Mouse (Mus musculus) spleen, adult 18-20 months (tissue): ENCODE data around the gene Dpp6.
A peak's percentile ranks its signal among the peaks of the same experiment; 100 is the strongest.

Experiments used
- DNase-seq, 2 experiments: peaks; one replicate each; pipeline ENCODE4 v3.0.0; 2022; ENCODE audit warnings: mixed read lengths in 2 of 2

Gene Dpp6

DNA sequence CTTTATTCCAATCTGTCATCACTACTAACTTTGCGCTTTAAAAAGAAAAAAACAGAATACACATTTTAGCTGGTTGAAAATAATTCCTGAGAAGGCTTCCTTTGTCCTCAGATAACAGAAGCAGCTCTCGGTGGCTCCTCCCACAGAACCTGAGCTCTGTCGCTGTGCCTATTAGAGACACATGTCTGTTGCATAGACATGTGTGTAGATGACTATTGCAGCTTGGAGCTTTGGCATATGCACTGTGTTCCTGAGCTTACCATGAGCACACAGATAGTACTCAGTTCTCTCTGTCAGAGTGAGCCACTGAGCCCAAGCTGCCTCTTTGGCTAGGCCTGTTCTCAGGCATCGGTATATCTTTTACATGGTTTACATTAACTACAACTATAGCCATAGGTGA is 732.3 kb downstream of the Dpp6 start:
- no peak for DNase-seq

DNA sequence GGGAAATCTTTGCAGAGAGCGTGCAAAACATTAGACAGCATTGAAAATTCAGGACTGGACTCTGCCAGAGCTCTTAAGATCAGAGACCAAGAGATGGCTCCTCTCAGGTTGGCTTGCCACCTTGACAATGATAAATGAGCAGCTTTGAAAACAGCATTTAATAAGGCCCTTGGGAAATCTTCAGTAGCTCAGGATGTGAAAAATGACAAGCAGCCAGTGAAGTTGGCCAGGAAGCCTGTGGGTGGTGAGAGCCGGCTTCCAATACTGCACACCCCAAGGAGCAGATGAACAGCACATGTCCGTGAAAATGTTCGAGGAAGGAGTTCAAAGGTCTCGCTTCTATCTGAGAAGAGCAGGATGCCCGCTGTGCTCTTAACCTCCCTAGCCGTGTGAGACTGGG is 748.7 kb downstream of the Dpp6 start:
- DNase-seq: no peak

DNA sequence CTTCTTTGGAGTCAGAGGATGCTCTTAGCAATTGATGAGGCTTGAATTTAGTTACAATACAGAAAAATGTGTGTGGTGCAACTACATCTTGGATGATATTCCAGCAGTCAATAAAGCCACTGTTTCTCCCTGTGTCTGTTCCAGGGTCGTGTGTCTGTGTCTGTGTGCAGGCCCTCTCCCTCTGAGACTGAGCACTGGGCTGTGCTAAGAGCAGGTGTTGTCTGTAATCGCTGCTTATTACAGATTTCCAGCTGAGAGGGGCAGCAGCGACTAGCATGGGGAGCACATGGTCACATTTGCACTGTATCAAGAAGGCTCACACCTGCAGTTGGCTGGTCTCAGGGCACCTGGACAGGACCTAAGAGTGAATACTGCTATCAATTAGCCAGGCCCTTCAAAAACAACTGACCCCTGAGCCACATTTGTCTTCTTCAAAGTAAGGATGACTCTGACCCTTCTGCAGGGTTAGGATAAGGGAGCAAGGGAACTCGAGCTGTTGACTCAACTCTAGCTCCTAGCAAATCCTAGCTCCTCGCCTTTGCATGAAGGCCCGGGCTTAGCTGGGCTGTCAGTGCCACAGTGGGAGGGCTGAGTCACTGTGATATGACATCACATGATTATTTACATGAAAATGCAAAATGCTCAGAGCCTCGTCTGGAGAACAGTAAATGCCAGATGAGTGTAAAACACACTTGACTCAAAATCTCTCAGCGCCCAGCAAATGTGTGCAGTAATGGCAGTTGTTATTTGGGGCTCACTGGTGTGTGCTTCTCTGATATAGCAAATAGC is 771.2 kb downstream of the Dpp6 start:
- DNase-seq: no peak

DNA sequence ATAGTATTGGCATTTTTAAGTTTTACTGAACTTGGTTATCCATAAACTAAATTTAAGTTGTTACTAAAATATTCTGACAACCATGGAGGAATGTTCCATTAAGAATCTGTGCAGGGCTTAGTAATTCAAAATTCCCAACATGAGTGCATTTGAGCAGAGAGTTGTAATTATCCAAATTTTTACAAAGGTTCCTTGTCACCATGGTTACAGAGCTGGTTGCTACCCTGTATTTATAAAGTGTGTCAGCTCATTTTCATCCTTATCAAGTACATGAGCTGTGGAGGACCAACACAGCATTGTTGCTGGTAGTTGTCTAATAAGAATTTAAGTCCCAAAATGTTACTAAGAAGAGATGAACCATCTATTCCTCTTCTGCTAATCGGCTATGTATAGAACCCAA is 787.1 kb downstream of the Dpp6 start:
- no peak for DNase-seq

DNA sequence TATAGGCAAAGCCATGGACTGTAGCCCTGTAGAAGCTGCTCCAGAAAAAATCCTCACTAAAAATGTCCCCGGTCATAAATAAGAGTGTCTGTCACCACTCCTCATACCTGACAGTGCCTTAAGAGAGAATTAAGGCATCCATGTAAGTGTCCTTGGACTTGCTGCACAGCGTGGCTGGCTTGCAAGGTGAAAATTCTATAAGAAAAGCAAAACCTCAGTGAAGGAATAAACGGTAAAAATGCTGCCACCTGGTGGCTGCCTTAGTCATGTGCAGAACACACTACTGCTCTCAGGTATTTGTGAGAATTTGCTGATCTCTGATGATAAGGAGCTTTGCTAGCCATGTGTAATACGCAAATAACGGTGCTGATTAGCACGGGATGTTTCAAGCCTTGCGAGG is 798.8 kb downstream of the Dpp6 start:
- DNase-seq: peak in 1 of 2 experiments; percentile 11

DNA sequence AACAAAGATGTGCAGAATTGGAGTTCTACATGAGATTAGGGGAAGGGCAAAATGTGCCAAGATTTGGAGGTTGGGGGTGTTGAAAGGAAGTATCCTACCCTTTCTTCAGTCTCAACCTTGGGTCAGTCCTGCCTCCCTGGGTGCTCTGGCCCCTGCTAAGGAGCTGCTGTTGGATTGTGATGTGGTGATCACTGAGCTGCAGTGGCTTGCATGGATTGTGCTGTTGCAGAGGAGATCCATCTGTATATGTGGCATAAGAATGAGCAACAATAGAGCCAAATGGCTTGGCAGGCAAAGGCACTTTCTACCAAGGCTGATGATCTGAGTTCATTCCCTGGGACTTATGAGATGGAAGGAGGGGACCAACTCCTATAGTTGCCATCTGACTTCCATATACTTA is 804.8 kb downstream of the Dpp6 start:
- no peak for DNase-seq

DNA sequence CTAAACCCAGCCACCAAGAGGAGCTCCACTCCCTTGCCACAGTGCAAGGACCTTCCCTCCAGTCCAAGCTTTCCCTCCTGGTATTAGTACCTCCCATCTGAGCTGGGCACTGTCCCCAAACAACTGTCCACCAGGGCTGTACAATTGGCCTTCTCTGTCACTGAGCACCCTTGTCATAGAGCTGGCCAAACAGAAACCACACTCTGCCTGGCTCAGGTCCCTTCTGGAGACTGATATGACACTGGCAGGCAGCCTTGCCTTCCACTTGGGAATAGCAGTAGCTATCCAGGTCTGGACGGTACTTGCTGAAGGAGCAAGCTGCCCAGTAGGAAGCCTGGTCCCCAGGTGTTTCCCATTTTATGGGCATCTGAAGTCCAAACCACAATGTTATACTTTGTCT is 806.9 kb downstream of the Dpp6 start:
- no peak for DNase-seq

DNA sequence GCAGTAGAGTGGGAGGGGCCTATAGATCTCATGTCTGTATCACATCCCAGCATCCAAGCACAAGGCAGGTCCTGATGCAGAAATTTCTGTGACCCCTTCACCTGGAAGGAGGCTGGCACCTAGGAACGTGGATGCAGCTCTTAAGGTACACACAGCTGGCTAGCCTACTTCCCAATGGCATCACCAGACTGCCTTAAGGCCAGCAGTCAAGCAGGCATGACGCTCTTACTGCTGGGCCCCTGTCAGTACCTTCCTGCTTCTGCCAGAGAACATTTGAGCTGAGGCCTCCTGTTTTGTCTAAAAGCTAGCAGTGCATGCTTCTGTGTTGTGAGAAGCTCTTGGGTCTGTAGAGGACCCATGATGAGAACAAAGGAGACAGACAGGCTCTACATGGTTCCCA is 815.1 kb downstream of the Dpp6 start:
- no peak for DNase-seq

DNA sequence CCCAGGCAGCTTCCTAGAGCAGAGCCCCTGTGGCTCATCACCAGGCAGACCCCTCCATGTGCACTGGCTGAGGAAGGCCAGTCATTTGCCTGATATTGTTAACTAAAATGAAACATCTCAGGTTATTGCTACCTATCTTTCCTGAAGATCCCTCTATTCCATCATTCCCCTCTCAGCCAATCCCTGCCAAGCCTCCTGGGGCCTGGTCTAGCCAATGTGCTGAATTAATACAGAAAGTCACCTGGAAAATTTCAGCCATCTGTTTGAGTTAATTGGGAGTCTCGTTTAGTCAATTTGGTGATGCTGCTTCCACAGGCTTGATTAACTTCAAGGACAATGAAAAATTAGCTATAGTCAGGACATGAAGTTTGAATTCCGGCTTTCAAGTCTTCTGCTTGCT is 818.9 kb downstream of the Dpp6 start:
- DNase-seq: no peak

DNA sequence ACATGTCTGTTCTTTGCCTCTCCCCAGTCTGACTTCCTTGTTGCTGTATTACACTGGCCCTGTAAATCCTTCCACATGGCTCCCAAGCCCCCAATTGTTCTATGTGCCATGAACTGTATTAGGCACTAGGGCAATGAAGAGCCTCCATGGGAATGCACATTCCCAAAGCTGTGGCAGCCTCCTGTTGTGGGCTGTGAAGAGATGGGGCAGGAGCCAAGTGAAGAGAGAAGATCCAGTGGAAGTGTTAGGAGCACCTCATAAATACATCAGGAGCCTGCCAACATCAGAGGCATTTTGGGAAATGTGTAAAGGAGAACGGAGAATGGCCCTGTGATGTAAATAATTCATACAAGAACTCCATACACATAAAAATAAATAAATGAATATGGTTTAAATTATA is 824.9 kb downstream of the Dpp6 start:
- DNase-seq: no peak

DNA sequence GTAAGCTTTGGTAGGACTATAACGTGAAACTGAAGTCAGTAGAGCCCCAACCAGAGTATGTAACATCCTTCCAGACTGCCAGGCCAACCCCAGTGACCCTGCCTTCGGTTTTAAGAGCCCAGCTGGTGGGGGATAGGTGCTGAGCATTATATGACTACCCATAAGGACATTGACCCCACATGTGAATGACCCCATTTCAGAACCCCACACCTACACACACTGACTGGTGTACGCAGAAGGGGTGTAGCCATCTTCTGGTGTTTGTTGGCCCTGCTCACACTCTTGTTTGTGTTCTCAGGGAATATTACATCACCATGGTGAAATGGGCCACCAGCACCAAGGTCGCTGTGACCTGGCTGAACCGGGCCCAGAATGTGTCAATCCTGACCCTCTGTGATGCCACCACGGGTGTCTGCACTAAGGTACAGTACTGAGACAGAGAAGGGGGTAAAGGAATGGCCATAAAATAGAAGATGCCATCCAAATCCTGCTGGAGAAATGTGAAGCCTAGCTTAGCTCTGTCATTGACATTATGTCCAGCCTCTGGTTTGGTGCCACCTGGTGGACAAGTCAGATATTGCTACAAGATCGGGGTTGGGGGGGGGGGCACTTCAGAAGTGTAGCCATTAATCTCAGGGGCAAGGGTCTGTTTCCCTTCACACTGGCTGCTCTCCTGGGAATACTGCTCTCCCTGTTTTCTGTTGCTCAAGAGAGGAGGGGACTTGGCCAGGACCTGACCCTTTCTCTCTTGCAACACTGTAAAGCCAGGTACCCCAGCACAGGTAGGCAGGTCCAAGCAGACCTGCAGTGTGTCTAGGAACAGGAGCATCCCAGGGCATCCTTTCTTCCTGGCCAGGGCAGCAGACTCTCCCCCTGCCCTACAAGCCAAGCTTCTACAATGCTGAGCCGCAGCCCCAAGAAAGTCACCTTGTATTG is 835.1 kb downstream of the Dpp6 start:
- peak in 1 of 2 experiments; percentile 9 for DNase-seq

DNA sequence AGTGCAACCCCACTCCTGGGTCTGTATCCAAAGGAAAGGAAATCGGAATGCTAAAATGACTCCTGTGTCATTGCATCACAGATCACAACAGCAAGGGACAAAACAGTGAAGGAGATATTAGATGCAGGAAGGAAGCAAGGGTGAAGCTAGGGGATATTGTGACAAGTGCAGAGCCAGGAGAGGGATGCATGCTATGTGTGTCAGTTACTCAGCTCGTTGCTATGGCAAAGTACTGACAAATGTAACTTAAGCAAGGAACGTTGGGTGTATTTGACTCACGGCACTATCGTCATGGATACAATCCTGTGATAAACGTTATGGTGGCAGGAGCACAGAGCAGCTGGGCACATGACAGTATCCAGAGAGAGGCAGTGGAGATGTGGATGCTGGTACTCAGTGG is 839.1 kb downstream of the Dpp6 start:
- DNase-seq: no peak

DNA sequence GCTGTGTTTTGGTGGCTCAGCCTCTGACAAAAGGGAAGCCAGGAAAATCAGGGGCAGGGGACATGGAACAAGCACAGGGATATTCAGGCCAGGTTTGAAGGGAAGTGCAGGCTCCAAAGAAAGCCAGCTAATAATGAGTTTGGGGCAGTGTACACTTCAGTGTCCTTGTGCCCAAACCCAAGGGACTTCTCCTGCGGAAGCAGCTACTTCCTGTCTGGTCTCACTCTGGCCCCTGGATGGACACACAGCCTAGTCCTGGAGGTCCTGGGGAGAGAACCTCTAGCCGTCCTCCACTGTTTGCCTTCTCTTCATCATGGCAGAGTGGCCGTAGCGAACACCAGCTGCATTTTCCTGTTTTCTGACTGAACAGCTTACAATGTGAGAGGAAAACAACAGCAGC is 840.7 kb downstream of the Dpp6 start:
- no peak for DNase-seq

DNA sequence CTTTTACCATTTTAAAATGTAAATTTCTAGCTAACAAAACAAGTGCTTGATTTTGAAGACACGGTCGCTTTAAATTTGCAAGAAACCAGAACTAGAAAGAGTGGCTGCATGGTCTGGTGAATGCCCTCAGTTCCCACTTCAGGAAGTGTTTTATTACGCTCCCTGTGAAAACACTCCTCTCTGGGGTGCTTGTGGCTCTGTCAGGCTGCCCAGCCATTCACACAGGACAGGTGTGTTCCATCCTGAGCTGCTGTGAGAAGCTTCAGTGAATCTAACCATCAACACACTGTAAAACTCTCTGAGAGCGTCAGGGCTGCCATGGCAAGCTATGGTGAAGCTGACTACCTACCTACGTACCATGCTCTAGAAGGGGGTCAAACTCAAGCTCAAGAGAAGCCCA is 841.2 kb downstream of the Dpp6 start:
- no peak for DNase-seq

DNA sequence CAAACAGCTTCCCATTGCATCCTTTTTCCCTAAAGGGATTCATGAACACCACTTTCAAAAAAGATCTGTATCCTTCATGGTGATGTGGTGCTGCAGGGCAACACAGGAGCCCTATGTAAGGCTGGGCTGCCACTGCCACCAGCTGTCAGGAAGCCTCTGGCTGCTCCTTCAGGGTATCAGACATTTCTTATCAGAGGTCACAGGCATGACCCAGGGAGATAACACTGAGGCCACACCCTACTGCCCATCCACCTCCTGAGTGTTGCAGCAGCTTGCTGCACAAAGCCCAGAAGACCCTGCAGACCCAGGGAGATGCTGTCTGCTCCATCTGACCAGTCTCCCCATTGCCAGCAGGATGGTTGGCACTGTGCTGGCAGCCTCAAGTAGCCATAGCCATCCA is 841.6 kb downstream of the Dpp6 start:
- DNase-seq: no peak

DNA sequence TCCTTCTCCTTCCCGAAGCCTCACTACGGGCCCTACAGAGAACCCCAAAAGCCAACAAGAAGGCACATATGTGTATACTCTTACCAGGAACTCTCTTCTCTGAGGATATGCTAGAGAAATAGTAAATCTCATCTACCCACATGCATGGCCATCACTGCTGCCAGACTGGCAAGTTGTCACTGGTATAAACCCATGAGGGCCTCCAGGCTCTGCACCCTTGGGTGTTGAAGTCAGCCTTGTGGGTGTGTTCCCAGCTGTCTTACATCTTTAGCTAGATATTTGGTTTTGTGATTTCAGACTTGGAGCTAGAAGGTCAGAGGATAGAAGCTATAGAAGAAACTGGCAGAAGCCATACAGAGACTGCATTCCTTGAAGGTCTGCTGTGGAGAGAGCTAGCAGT is 842.0 kb downstream of the Dpp6 start:
- DNase-seq: no peak

DNA sequence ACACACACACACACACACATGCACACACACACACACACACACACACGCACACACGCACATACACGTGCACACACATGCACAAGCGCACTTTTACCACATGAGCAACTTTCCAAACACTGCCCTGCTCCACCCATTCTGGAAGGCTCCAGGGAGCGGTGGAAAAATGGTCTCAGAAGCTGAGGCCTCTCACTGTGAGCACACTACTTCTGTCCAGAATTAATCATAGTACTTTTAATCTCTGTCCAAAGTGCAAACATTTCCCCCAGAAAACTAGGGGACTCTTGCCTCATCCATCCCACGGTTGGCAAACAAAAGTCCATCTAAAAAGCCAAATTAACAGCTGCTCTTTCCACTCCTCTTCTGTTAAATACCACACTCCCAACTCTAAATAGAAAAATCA is 842.8 kb downstream of the Dpp6 start:
- no peak for DNase-seq

DNA sequence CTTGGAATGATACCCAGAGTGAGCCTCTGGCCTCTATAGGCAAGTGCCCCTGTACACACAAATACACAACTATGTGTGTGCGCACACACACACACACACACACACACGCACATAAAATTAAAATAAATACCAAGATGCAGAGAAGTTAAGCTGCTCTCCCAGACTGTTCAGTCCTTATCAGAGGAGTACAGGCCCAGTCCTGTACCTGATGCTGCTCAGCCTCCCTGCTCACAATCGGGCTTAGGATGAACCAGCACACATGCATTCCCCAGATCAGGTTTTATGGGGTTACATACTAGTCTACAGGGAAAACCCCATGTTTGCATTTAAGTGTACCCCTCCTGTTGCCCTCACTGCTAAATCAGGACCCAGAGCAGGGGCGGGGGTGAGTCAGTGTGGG is 847.1 kb downstream of the Dpp6 start:
- DNase-seq: no peak

DNA sequence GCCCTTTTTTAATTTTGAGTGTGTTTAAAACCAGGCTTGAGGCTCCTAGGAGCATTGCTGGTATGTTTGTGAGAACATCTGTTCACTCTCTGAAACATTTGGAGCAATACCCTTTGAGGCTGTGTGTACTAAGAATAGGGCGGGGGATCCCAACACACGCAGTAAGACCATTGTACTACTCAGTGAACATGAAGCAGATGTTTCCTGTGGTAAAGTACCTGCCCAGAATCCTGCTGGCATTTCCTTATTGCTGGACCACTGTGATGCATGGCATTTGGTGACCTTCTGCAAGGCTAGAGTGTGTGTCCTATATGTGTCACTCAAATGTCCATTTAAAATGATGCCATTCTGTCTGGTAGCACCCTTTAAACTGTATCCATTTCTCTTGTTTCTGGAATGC is 854.5 kb downstream of the Dpp6 start:
- DNase-seq: no peak

DNA sequence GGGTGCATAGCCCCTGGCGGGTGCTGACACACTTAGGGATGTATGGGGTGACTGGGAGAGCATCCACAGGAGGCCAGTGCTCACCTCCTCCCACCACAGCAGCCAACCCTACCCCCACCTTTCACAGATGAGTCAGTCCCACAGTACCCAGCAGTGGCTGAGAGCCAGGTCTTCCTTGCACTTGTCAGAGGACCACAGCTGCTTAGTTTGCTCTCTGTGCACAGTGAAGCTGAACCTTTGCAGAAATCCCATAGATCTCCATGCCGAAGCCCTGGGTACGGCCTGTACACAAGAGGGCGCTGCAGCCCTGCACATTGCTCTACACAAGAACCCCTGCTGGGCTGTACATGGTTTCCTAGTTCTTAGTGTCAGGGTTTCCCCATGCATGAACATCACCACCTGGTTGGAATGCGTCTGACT is 860.3 kb downstream of the Dpp6 start:
- DNase-seq: no peak

DNA sequence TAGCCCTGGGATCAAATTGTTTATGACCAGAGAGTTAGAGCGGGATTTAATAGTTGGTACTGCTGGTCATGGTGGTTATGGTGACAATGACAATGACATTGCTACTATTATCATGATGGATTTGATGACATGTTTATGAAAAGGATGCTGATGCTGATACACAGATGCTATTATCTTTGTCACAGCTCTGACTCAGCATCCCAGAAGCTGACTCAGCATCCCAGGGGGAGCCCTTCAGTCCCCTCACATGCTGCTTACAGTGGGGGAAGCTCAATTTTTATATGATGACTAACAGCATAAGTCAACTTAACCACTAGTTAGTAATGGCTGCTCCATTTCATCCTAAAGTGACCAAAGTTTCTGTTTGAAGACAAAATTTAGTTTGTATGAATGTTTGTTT is 862.1 kb downstream of the Dpp6 start:
- DNase-seq: no peak

DNA sequence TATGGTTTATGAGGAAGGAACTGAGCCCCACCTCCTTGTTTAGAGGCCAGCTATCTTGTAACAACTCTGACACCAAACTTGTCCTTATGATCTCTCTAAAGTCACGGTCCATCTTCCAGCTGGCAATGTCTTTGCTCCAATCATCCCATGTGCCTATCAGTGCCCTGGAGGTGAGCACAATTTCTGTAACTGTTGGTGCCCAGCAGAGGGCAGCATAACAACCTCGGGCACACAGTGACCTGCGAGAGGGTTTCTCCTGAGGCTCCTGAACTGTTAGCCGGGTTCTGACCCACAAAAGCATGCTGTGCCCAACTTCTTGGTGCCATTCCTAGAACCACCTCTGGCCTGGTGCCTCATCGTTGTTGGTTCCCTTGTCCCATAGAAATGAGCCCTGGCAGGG is 863.5 kb downstream of the Dpp6 start:
- peak in 1 of 2 experiments; percentile 14 for DNase-seq

DNA sequence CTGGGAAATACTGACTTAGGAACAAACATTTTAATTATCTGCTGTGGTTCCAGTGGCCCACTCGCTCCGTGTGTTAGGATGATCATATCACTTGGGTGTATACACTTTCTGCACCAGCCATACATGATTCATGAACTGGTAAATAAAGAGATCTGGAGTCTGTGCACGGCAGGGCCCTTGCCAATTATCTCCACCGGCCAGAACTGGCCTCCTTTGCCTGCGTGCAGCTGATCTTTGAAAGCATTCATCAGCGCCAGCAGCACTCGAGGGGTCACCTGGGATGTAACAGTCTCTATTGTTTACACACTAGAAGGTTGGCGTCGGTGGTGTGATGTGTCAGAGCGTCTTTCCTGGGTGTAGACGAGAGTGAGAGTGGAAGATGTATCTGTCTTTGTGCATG is 868.2 kb downstream of the Dpp6 start:
- no peak for DNase-seq

DNA sequence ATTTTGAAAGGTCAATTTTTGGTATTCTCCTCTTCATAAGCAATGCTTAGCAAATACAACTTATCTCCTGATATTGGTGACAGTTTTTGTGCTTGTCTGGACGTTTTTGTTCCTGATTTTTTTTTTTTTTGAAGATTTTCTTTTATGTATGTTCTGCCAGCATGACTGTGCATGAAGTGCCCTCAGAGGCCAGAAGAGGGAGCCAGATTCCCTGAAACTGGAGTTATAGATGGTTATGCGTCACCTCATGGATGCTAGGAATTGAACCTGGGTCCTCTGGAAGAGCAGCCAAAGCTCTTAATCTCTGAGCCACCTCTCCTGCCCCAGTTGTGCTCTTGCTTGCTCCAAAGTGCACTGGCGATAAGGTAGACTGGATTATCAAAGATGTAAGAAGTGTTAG is 868.9 kb downstream of the Dpp6 start:
- DNase-seq: no peak
